Mouse (Mus musculus): ENCODE data around the gene Bcl2l12.
A peak's percentile ranks its signal among the peaks of the same experiment; 100 is the strongest.

Bcl2l12 gene

DNA sequence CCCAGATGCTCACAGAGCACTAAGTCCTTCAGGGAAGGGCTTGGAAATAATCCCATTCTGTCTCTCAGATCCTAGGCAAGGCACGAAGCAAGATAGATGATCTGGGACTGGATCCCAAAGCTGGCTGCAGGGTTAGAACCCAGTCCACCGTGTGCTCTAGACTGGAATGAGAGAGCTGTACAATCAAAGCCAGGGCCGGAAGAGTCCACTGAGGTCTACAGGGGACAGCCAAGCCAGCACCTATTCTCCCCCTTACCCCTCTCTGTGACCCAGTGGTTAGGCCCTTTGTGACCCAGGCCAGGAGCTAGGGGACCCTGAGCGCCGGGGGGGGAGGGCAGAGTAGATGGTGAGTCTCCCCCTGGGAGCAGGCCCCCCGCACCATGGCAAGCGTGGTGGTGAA is 55.6 kb downstream of the Bcl2l12 start, which contains the start of gene Tsks:
Gene Tsks, plus strand, starts transcription at position 301 of the 400 bp plus-strand sequence.
- no peaks in the 10 kb centered on the region for H3K36me3 ChIP-seq (ENCODE audit: insufficient read depth, low read length)
- no peaks in the 10 kb centered on the region for H3K27me3 ChIP-seq (ENCODE audit: insufficient read depth, low read length)
- H3K4me3 ChIP-seq (replicated peaks; ENCODE audit: low read length) = peak within 1 kb of the TSS; percentile 29; the same call in 1 of the 2 replicates
- TF ChIP-seq CTCF (conservative IDR thresholded peaks at IDR 0.05; ENCODE audit: low read length) (no peak), POU5F1 (IDR thresholded peaks at IDR 0.05; ENCODE audit: borderline replicate concordance, low read length) (no peak), NANOG (IDR thresholded peaks at IDR 0.05; ENCODE audit: borderline replicate concordance, low read length) (no peak)
- H3K4me1 ChIP-seq (replicated peaks; ENCODE audit: low read depth, low read length) = peaks cover 18% of the 10 kb centered on the region
- no peaks in the 10 kb centered on the region for H3K9me3 ChIP-seq (ENCODE audit: low read length)
